Mouse (Mus musculus) intestine, embryonic 15.5 days (tissue): ENCODE results near the gene Cfap300. TPM values are rescaled to one million over a fixed set of nuclear protein-coding genes. Genes with fewer than 3 reads are reported as not detected.

Source experiments
- ATAC-seq: fragments of 200-750 bp; cut with Nextera tagmentation; 2 replicates; pipeline ENCODE4 v1.8.0; 2017; ENCODE audit warnings: moderate TSS enrichment, moderate library complexity
- H3K27ac ChIP-seq: fragments of 300-500 bp; sonication (generic); 2 replicates; pipeline ENCODE4 v1.5.1; 2015; ENCODE audit warnings: mild to moderate bottlenecking, inconsistent platforms
- H3K27me3 ChIP-seq: fragments of 300-500 bp; sonication (generic); replicated peaks from 2 replicates; pipeline ENCODE4 v1.6.1; 2015; ENCODE audit warnings: inconsistent platforms
- H3K36me3 ChIP-seq: fragments of 300-500 bp; sonication (generic); 2 replicates; pipeline ENCODE4 v1.6.1; 2015; ENCODE audit warnings: inconsistent platforms
- H3K4me1 ChIP-seq: fragments of 300-500 bp; sonication (generic); replicated peaks from 2 replicates; pipeline ENCODE4 v1.6.1; 2015; ENCODE audit warnings: inconsistent platforms
- H3K4me2 ChIP-seq: fragments of 300-500 bp; sonication (generic); replicated peaks from 2 replicates; pipeline ENCODE4 v1.6.1; 2015; ENCODE audit warnings: mild to moderate bottlenecking, inconsistent platforms
- H3K4me3 ChIP-seq: fragments of 300-500 bp; sonication (generic); replicated peaks from 2 replicates; pipeline ENCODE4 v1.5.1; 2015; ENCODE audit warnings: inconsistent platforms
- H3K9ac ChIP-seq: fragments of 300-500 bp; sonication (generic); 2 replicates; pipeline ENCODE4 v1.6.1; 2015; ENCODE audit warnings: inconsistent platforms
- H3K9me3 ChIP-seq: fragments of 300-500 bp; sonication (generic); 2 replicates; pipeline ENCODE4 v1.6.1; 2016; ENCODE audit warnings: inconsistent platforms
- WGBS: fragments of 180-500 bp; shearing (Covaris S2); methylation state at CpG from one replicate; pipeline ENCODE4 v1.1.7; 2015; 5-methylcytosine and 5-hydroxymethylcytosine counted together
- polyA plus RNA-seq: library from polyadenylated mRNA; unstranded; fragments of >200 nt; fragmentation: Nextera tagmentation; extraction: Ambion mirVana; gene quantifications from 2 replicates; pipeline ENCODE4 v1.2.1, GENCODE M21; 2015

Cfap300 gene
- polyA plus RNA-seq, 1 experiment from 2014 or later = 8.6 TPM

GRCm38 (mm10) chr9:8017253-8017913 lies 25.2 kb downstream of the Cfap300 start:
- Histone ChIP-seq H3K9ac (no peak overlapping the region), H3K36me3 (no peaks in the 10 kb centered on the region), H3K27ac (no peak overlapping the region), H3K27me3 (no peaks in the 10 kb centered on the region), H3K4me3 (no peak overlapping the region), H3K4me1 (no peaks in the 10 kb centered on the region), H3K9me3 (no peaks in the 10 kb centered on the region), H3K4me2 (no peak overlapping the region)
- ATAC-seq = 0 out of 2 replicates have a peak, but pooled peaks have one; percentile 25
- 61% methylated on average over 13 of the region's 20 CpGs for WGBS

- H3K4me1 ChIP-seq = peaks cover 3% of the 10 kb centered on the region
- no peaks in the 10 kb centered on the region for H3K27me3 ChIP-seq
- H3K4me3 ChIP-seq = peak within 1 kb of the TSS; percentile 96
- peaks cover 2% of the 10 kb centered on the region; the same call in 1 of the 2 replicates for H3K36me3 ChIP-seq
- peak within 1 kb of the TSS; percentile 66 for H3K4me2 ChIP-seq
- 1% methylated on average over 70 of the region's 79 CpGs for WGBS
- H3K9ac ChIP-seq = peak within 1 kb of the TSS; percentile 95
- peak; percentile 85 for ATAC-seq
- H3K9me3 ChIP-seq = no peaks in the 10 kb centered on the region
- peak within 1 kb of the TSS; percentile 98 for H3K27ac ChIP-seq
These were observed 38.1 kb downstream of the Cfap300 start, which contains the start of gene Yap1 for GRCm38 (mm10) chr9:8004370-8004991. Gene Yap1, minus strand, starts transcription at chr9:8004596.

- Histone ChIP-seq H3K9ac (peak overlapping the region; percentile 95), H3K9me3 (no peaks in the 10 kb centered on the region), H3K36me3 (peaks cover 3% of the 10 kb centered on the region; the same call in 1 of the 2 replicates), H3K4me1 (peaks cover 3% of the 10 kb centered on the region), H3K27ac (peak overlapping the region; percentile 98), H3K4me2 (peak overlapping the region; percentile 66), H3K27me3 (no peaks in the 10 kb centered on the region), H3K4me3 (peak overlapping the region; percentile 96)
- WGBS = under 1% methylated on average over 82 of the region's 82 CpGs
- peak; percentile 80 for ATAC-seq
These were observed 39.0 kb downstream of the Cfap300 start for GRCm38 (mm10) chr9:8003301-8004271.

GRCm38 (mm10) chr9:8002806-8003205 lies 39.8 kb downstream of the Cfap300 start:
- ATAC-seq = 0 out of 2 replicates have a peak, but pooled peaks have one; percentile 0
- Histone ChIP-seq H3K36me3 (peaks cover 3% of the 10 kb centered on the region; the same call in 1 of the 2 replicates), H3K4me2 (peak overlapping the region; percentile 66), H3K4me1 (peaks cover 3% of the 10 kb centered on the region), H3K4me3 (peak overlapping the region; percentile 96), H3K9ac (peak overlapping the region; percentile 95), H3K27me3 (no peaks in the 10 kb centered on the region), H3K9me3 (no peaks in the 10 kb centered on the region), H3K27ac (peak overlapping the region; percentile 98; the same call in 1 of the 2 replicates)
- WGBS = 2% methylated on average over 12 of the region's 12 CpGs

- 42% methylated on average over 7 of the region's 7 CpGs for WGBS
- ATAC-seq = no peak
- H3K9me3 ChIP-seq = no peaks in the 10 kb centered on the region
- peak overlapping the region; percentile 42 for H3K4me2 ChIP-seq
- H3K4me1 ChIP-seq = peaks cover 3% of the 10 kb centered on the region
- H3K27ac ChIP-seq = no peak overlapping the region
- H3K36me3 ChIP-seq = peaks cover 3% of the 10 kb centered on the region; the same call in 1 of the 2 replicates
- H3K27me3 ChIP-seq = no peaks in the 10 kb centered on the region
- H3K4me3 ChIP-seq = no peak overlapping the region; the same call in 1 of the 2 replicates
- H3K9ac ChIP-seq = peak overlapping the region; percentile 21; the same call in 1 of the 2 replicates
These were observed 41.3 kb downstream of the Cfap300 start for GRCm38 (mm10) chr9:8001352-8001751.

GRCm38 (mm10) chr9:7994275-7994674 lies 48.3 kb downstream of the Cfap300 start:
- no peak overlapping the region for H3K9ac ChIP-seq
- H3K9me3 ChIP-seq = no peaks in the 10 kb centered on the region
- H3K27me3 ChIP-seq = no peaks in the 10 kb centered on the region
- no peak overlapping the region for H3K4me2 ChIP-seq
- peaks cover 11% of the 10 kb centered on the region; the same call in 1 of the 2 replicates for H3K36me3 ChIP-seq
- no peak overlapping the region for H3K4me3 ChIP-seq
- WGBS = 78% methylated on average over 5 of the region's 5 CpGs
- H3K4me1 ChIP-seq = no peaks in the 10 kb centered on the region
- no peak for ATAC-seq
- no peak overlapping the region for H3K27ac ChIP-seq

GRCm38 (mm10) chr9:7992651-7993050 lies 50.0 kb downstream of the Cfap300 start:
- no peaks in the 10 kb centered on the region for H3K4me1 ChIP-seq
- H3K4me3 ChIP-seq = no peak overlapping the region
- no peaks in the 10 kb centered on the region for H3K9me3 ChIP-seq
- H3K36me3 ChIP-seq = 0 out of 2 replicates have a peak, but pooled peaks cover 11% of the 10 kb centered on the region
- H3K27me3 ChIP-seq = no peaks in the 10 kb centered on the region
- H3K27ac ChIP-seq = no peak overlapping the region
- ATAC-seq = no peak
- H3K4me2 ChIP-seq = no peak overlapping the region
- no peak overlapping the region for H3K9ac ChIP-seq
- 69% methylated on average over 3 of the region's 3 CpGs for WGBS

- 77% methylated on average over 4 of the region's 4 CpGs for WGBS
- Histone ChIP-seq H3K36me3 (0 out of 2 replicates have a peak, but pooled peaks cover 10% of the 10 kb centered on the region), H3K4me1 (no peaks in the 10 kb centered on the region), H3K9ac (no peak overlapping the region), H3K27me3 (no peaks in the 10 kb centered on the region), H3K9me3 (no peaks in the 10 kb centered on the region), H3K4me3 (no peak overlapping the region), H3K4me2 (no peak overlapping the region), H3K27ac (no peak overlapping the region)
- ATAC-seq = no peak
These were observed 51.7 kb downstream of the Cfap300 start for GRCm38 (mm10) chr9:7990897-7991296.

- ATAC-seq = no peak
- H3K4me3 ChIP-seq = no peak overlapping the region
- H3K27ac ChIP-seq = no peak overlapping the region
- H3K9ac ChIP-seq = no peak overlapping the region
- 0 out of 2 replicates have a peak, but pooled peaks cover 3% of the 10 kb centered on the region for H3K4me1 ChIP-seq
- H3K27me3 ChIP-seq = no peaks in the 10 kb centered on the region
- 0 out of 2 replicates have a peak, but pooled peaks cover 8% of the 10 kb centered on the region for H3K36me3 ChIP-seq
- no peaks in the 10 kb centered on the region for H3K9me3 ChIP-seq
- no peak overlapping the region for H3K4me2 ChIP-seq
- 84% methylated on average over 5 of the region's 5 CpGs for WGBS
These were observed 55.5 kb downstream of the Cfap300 start for GRCm38 (mm10) chr9:7987119-7987518.

GRCm38 (mm10) chr9:7984287-7984686 lies 58.3 kb downstream of the Cfap300 start:
- Histone ChIP-seq H3K9ac (no peak overlapping the region), H3K27me3 (no peaks in the 10 kb centered on the region), H3K27ac (no peak overlapping the region), H3K4me1 (0 out of 2 replicates have a peak, but pooled peaks cover 3% of the 10 kb centered on the region), H3K4me2 (no peak overlapping the region), H3K36me3 (no peaks in the 10 kb centered on the region), H3K4me3 (no peak overlapping the region), H3K9me3 (no peaks in the 10 kb centered on the region)
- ATAC-seq = no peak
- 56% methylated on average over 4 of the region's 4 CpGs for WGBS

- Histone ChIP-seq H3K27me3 (no peaks in the 10 kb centered on the region), H3K27ac (no peak overlapping the region), H3K4me1 (0 out of 2 replicates have a peak, but pooled peaks cover 3% of the 10 kb centered on the region), H3K36me3 (no peaks in the 10 kb centered on the region), H3K4me2 (no peak overlapping the region), H3K9me3 (no peaks in the 10 kb centered on the region), H3K4me3 (no peak overlapping the region), H3K9ac (no peak overlapping the region)
- 62% methylated on average over 2 of the region's 2 CpGs for WGBS
- no peak for ATAC-seq
These were observed 59.0 kb downstream of the Cfap300 start for GRCm38 (mm10) chr9:7983665-7984064.
